Mouse (Mus musculus): Measurements from ENCODE around the gene Itsn2.

DNA sequence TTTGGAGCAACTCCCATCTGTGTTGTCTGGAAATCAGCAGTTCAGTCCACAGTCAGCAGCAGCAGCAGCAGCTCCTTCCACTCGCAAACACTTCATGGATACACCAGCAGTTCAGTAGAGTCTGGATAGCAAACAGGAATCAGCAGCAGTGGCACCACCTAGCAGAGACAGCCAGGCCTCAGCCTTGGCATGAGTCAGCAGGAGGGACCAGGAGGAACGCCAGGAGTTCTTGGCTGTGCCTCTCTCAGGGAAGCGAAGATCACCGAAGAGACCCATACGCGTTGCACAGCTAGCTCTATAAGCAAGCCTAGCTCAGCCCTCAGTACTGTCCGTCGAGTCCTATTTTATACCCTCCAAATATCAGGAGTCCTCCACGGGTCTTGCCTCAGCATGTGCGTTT, 152.0 kb downstream of the Itsn2 start:
- no peak for TF ChIP-seq CTCF (conservative IDR thresholded peaks at IDR 0.05; ENCODE audit: low read length)
- no peak for TF ChIP-seq NANOG (IDR thresholded peaks at IDR 0.05; ENCODE audit: borderline replicate concordance, low read length)
- TF ChIP-seq POU5F1 (IDR thresholded peaks at IDR 0.05; ENCODE audit: borderline replicate concordance, low read length) = no peak

Measured in E14TG2a.4 (cell line).